Mouse (Mus musculus): ENCODE results near the gene Spaar. TPM values are rescaled to one million over a fixed set of nuclear protein-coding genes. Genes with fewer than 3 reads are reported as not detected.

Gene Spaar
- total RNA-seq, 2 experiments from 2014 or later, result 0.43 TPM

- DNase-seq (ENCODE audit: extremely low spot score in 1 of 2, low spot score in 2 of 2), result peak in 1 of 2 experiments; percentile 90
- intact Hi-C loops (cut with DNase I), result no loop called here
Measured at GRCm38 (mm10) chr4:43726995-43727394, 2.8 kb upstream of the Spaar start, which contains the start of gene Hrct1. Gene Hrct1 (plus strand): TSS chr4:43727188.

GRCm38 (mm10) chr4:43727718-43728575, 1.9 kb upstream of the Spaar start:
- intact Hi-C loops (cut with DNase I), result no loop called here
- no peak for DNase-seq (ENCODE audit: extremely low spot score in 1 of 2, low spot score in 2 of 2)

GRCm38 (mm10) chr4:43728576-43728954, 1.3 kb upstream of the Spaar start:
- peak in 1 of 2 experiments; percentile 55 for DNase-seq (ENCODE audit: extremely low spot score in 1 of 2, low spot score in 2 of 2)
- intact Hi-C loops (cut with DNase I), result no loop called here

GRCm38 (mm10) chr4:43729126-43729525, 708 bp upstream of the Spaar start:
- DNase-seq (ENCODE audit: extremely low spot score in 1 of 2, low spot score in 2 of 2), result peak in 1 of 2 experiments; percentile 14
- intact Hi-C loops (cut with DNase I), result no loop called here

GRCm38 (mm10) chr4:43730750-43731297, 990 bp downstream of the Spaar start:
- intact Hi-C loops (cut with DNase I), result no loop called here

GRCm38 (mm10) chr4:43732171-43732570, 2.3 kb downstream of the Spaar start:
- peak in 1 of 2 experiments; percentile 22 for DNase-seq (ENCODE audit: extremely low spot score in 1 of 2, low spot score in 2 of 2)
- intact Hi-C loops (cut with DNase I), result no loop called here

More at GRCm38 (mm10) chr4:43730750-43731297, 990 bp downstream of the Spaar start:
- DNase-seq (ENCODE audit: extremely low spot score in 1 of 2, low spot score in 2 of 2), result peak in 1 of 2 experiments; percentile 23

GRCm38 (mm10) chr4:43733186-43733585, 3.4 kb downstream of the Spaar start:
- peak in 1 of 2 experiments; percentile 31 for DNase-seq (ENCODE audit: extremely low spot score in 1 of 2, low spot score in 2 of 2)
- intact Hi-C loops (cut with DNase I), result no loop called here

- DNase-seq (ENCODE audit: extremely low spot score in 1 of 2, low spot score in 2 of 2), result peak in 1 of 2 experiments; percentile 30
- intact Hi-C loops (cut with DNase I), result no loop called here
Measured at GRCm38 (mm10) chr4:43737144-43737543, 7.3 kb downstream of the Spaar start.

GRCm38 (mm10) chr4:43738989-43739674, 9.3 kb downstream of the Spaar start:
- peak in 1 of 2 experiments; percentile 10 for DNase-seq (ENCODE audit: extremely low spot score in 1 of 2, low spot score in 2 of 2)
- intact Hi-C loops (cut with DNase I), result no loop called here

GRCm38 (mm10) chr4:43741526-43741925, 11.7 kb downstream of the Spaar start:
- intact Hi-C loops (cut with DNase I), result no loop called here
- DNase-seq (ENCODE audit: extremely low spot score in 1 of 2, low spot score in 2 of 2), result peak in 1 of 2 experiments; percentile 9

GRCm38 (mm10) chr4:43742637-43743036, 12.8 kb downstream of the Spaar start:
- intact Hi-C loops (cut with DNase I), result no loop called here
- no peak for DNase-seq (ENCODE audit: extremely low spot score in 1 of 2, low spot score in 2 of 2)

GRCm38 (mm10) chr4:43743099-43743498, 13.3 kb downstream of the Spaar start:
- intact Hi-C loops (cut with DNase I), result no loop called here

GRCm38 (mm10) chr4:43745187-43745586, 15.4 kb downstream of the Spaar start:
- peak in 1 of 2 experiments; percentile 58 for DNase-seq (ENCODE audit: extremely low spot score in 1 of 2, low spot score in 2 of 2)
- intact Hi-C loops (cut with DNase I), result loop anchor here (5.0 kb wide), 1 partner anchor 117 kb away; no protein-coding TSS in a partner anchor

More at GRCm38 (mm10) chr4:43743099-43743498, 13.3 kb downstream of the Spaar start:
- DNase-seq (ENCODE audit: extremely low spot score in 1 of 2, low spot score in 2 of 2), result peak in 1 of 2 experiments; percentile 36

- DNase-seq (ENCODE audit: extremely low spot score in 1 of 2, low spot score in 2 of 2), result no peak
- intact Hi-C loops (cut with DNase I), result no loop called here
Measured at GRCm38 (mm10) chr4:43757213-43757612, 27.4 kb downstream of the Spaar start.

GRCm38 (mm10) chr4:43759571-43760418, 30.0 kb downstream of the Spaar start:
- DNase-seq (ENCODE audit: extremely low spot score in 1 of 2, low spot score in 2 of 2), result peak; percentile 39 to 55
- intact Hi-C loops (cut with DNase I), result no loop called here

GRCm38 (mm10) chr4:43760460-43760859, 30.6 kb downstream of the Spaar start:
- peak in 1 of 2 experiments; percentile 60 for DNase-seq (ENCODE audit: extremely low spot score in 1 of 2, low spot score in 2 of 2)
- intact Hi-C loops (cut with DNase I), result no loop called here

GRCm38 (mm10) chr4:43761336-43761735, 31.5 kb downstream of the Spaar start:
- DNase-seq (ENCODE audit: extremely low spot score in 1 of 2, low spot score in 2 of 2), result no peak
- intact Hi-C loops (cut with DNase I), result no loop called here

- DNase-seq (ENCODE audit: extremely low spot score in 1 of 2, low spot score in 2 of 2), result peak; percentile 39 to 56
- intact Hi-C loops (cut with DNase I), result loop anchor here (2.0 kb wide), 1 partner anchor 97 kb away; no protein-coding TSS in a partner anchor
Measured at GRCm38 (mm10) chr4:43763410-43763809, 33.6 kb downstream of the Spaar start.
